Mouse (Mus musculus): ENCODE measurements around the gene Ropn1l. TPM values are rescaled to one million over a fixed set of nuclear protein-coding genes. Genes with fewer than 3 reads are reported as not detected.

Ropn1l gene
- polyA plus RNA-seq, 1 experiment = 1.2 TPM

GRCm38 (mm10) chr15:31429429-31429828 lies 24.1 kb downstream of the Ropn1l start:
- H3K27ac ChIP-seq (ENCODE audit: insufficient read depth, low read length) = peak overlapping the region; percentile 78; the same call in 1 of the 2 replicates
- H3K4me1 ChIP-seq (ENCODE audit: control insufficient read depth, insufficient read depth, low read length) = peaks cover 19% of the 10 kb centered on the region
- TF ChIP-seq CTCF (IDR thresholded peaks at IDR 0.05; ENCODE audit: extremely low read depth, insufficient read depth, low read length) = no peak
- no peak for TF ChIP-seq POLR2A (IDR thresholded peaks at IDR 0.05; ENCODE audit: extremely low read depth, insufficient read depth, low read length)
- H3K4me3 ChIP-seq (ENCODE audit: insufficient read depth, low read length) = no peak overlapping the region

- no peak for TF ChIP-seq POLR2A (IDR thresholded peaks at IDR 0.05; ENCODE audit: extremely low read depth, insufficient read depth, low read length)
- TF ChIP-seq CTCF (IDR thresholded peaks at IDR 0.05; ENCODE audit: extremely low read depth, insufficient read depth, low read length) = no peak
- Histone ChIP-seq H3K4me1 (ENCODE audit: control insufficient read depth, insufficient read depth, low read length) (peaks cover 19% of the 10 kb centered on the region), H3K27ac (ENCODE audit: insufficient read depth, low read length) (peak overlapping the region; percentile 78; the same call in 1 of the 2 replicates), H3K4me3 (ENCODE audit: insufficient read depth, low read length) (no peak overlapping the region)
Observed at GRCm38 (mm10) chr15:31428571-31428970, 25.0 kb downstream of the Ropn1l start.

GRCm38 (mm10) chr15:31427390-31427789 lies 26.1 kb downstream of the Ropn1l start:
- no peak for TF ChIP-seq CTCF (IDR thresholded peaks at IDR 0.05; ENCODE audit: extremely low read depth, insufficient read depth, low read length)
- no peak for TF ChIP-seq POLR2A (IDR thresholded peaks at IDR 0.05; ENCODE audit: extremely low read depth, insufficient read depth, low read length)
- H3K4me1 ChIP-seq (ENCODE audit: control insufficient read depth, insufficient read depth, low read length) = peaks cover 22% of the 10 kb centered on the region
- H3K27ac ChIP-seq (ENCODE audit: insufficient read depth, low read length) = no peak overlapping the region
- H3K4me3 ChIP-seq (ENCODE audit: insufficient read depth, low read length) = no peak overlapping the region

- TF ChIP-seq POLR2A (IDR thresholded peaks at IDR 0.05; ENCODE audit: extremely low read depth, insufficient read depth, low read length) (no peak), CTCF (IDR thresholded peaks at IDR 0.05; ENCODE audit: extremely low read depth, insufficient read depth, low read length) (no peak)
- no peak overlapping the region for H3K4me3 ChIP-seq (ENCODE audit: insufficient read depth, low read length)
- peaks cover 22% of the 10 kb centered on the region for H3K4me1 ChIP-seq (ENCODE audit: control insufficient read depth, insufficient read depth, low read length)
- peak overlapping the region; percentile 82; the same call in 1 of the 2 replicates for H3K27ac ChIP-seq (ENCODE audit: insufficient read depth, low read length)
Observed at GRCm38 (mm10) chr15:31426066-31426706, 27.4 kb downstream of the Ropn1l start.

GRCm38 (mm10) chr15:31422649-31423369 lies 30.7 kb downstream of the Ropn1l start:
- peaks cover 14% of the 10 kb centered on the region for H3K4me1 ChIP-seq (ENCODE audit: control insufficient read depth, insufficient read depth, low read length)
- H3K4me3 ChIP-seq (ENCODE audit: insufficient read depth, low read length) = no peak overlapping the region
- peak overlapping the region; percentile 86 for H3K27ac ChIP-seq (ENCODE audit: insufficient read depth, low read length)
- TF ChIP-seq POLR2A (IDR thresholded peaks at IDR 0.05; ENCODE audit: extremely low read depth, insufficient read depth, low read length) (no peak), CTCF (IDR thresholded peaks at IDR 0.05; ENCODE audit: extremely low read depth, insufficient read depth, low read length) (no peak)

- H3K4me3 ChIP-seq (ENCODE audit: insufficient read depth, low read length) = no peak overlapping the region
- TF ChIP-seq POLR2A (IDR thresholded peaks at IDR 0.05; ENCODE audit: extremely low read depth, insufficient read depth, low read length) = no peak
- peak; percentile 51 for TF ChIP-seq CTCF (IDR thresholded peaks at IDR 0.05; ENCODE audit: extremely low read depth, insufficient read depth, low read length)
- peaks cover 5% of the 10 kb centered on the region for H3K4me1 ChIP-seq (ENCODE audit: control insufficient read depth, insufficient read depth, low read length)
- peak overlapping the region; percentile 58 for H3K27ac ChIP-seq (ENCODE audit: insufficient read depth, low read length)
Observed at GRCm38 (mm10) chr15:31419037-31419436, 34.5 kb downstream of the Ropn1l start.

- peaks cover 5% of the 10 kb centered on the region for H3K4me1 ChIP-seq (ENCODE audit: control insufficient read depth, insufficient read depth, low read length)
- H3K4me3 ChIP-seq (ENCODE audit: insufficient read depth, low read length) = no peak overlapping the region
- TF ChIP-seq CTCF (IDR thresholded peaks at IDR 0.05; ENCODE audit: extremely low read depth, insufficient read depth, low read length) = no peak
- no peak for TF ChIP-seq POLR2A (IDR thresholded peaks at IDR 0.05; ENCODE audit: extremely low read depth, insufficient read depth, low read length)
- H3K27ac ChIP-seq (ENCODE audit: insufficient read depth, low read length) = peak overlapping the region; percentile 58
Observed at GRCm38 (mm10) chr15:31418686-31419024, 34.9 kb downstream of the Ropn1l start.

GRCm38 (mm10) chr15:31417796-31418685 lies 35.5 kb downstream of the Ropn1l start:
- H3K4me3 ChIP-seq (ENCODE audit: insufficient read depth, low read length) = no peak overlapping the region
- TF ChIP-seq CTCF (IDR thresholded peaks at IDR 0.05; ENCODE audit: extremely low read depth, insufficient read depth, low read length) (no peak), POLR2A (IDR thresholded peaks at IDR 0.05; ENCODE audit: extremely low read depth, insufficient read depth, low read length) (peak; percentile 22; the same call in 1 of the 2 replicates)
- H3K27ac ChIP-seq (ENCODE audit: insufficient read depth, low read length) = peak overlapping the region; percentile 58
- H3K4me1 ChIP-seq (ENCODE audit: control insufficient read depth, insufficient read depth, low read length) = peaks cover 4% of the 10 kb centered on the region

- peak overlapping the region; percentile 46; the same call in 1 of the 2 replicates for H3K27ac ChIP-seq (ENCODE audit: insufficient read depth, low read length)
- H3K4me3 ChIP-seq (ENCODE audit: insufficient read depth, low read length) = no peak overlapping the region
- TF ChIP-seq CTCF (IDR thresholded peaks at IDR 0.05; ENCODE audit: extremely low read depth, insufficient read depth, low read length) (no peak), POLR2A (IDR thresholded peaks at IDR 0.05; ENCODE audit: extremely low read depth, insufficient read depth, low read length) (no peak)
- peaks cover 2% of the 10 kb centered on the region for H3K4me1 ChIP-seq (ENCODE audit: control insufficient read depth, insufficient read depth, low read length)
Observed at GRCm38 (mm10) chr15:31417409-31417795, 36.1 kb downstream of the Ropn1l start.

All from cortical plate, adult 2 months (tissue).